Mouse (Mus musculus) cerebellum, adult 2 months (tissue): ENCODE measurements at regions not wholly inside any gene's neighbourhood (a gene's known extent, or its start where the extent isn't known, plus 50 kb on each side); places are given as distances from the start of the nearest gene placed in this dataset.

ENCODE experiments used
- CTCF ChIP-seq: fragments of 200-500 bp; IDR thresholded peaks from 2 replicates; pipeline ENCODE4 v1.5.1; 2011; ENCODE audit warnings: low read depth, mild to moderate bottlenecking, control low read depth, low read length, moderate library complexity, borderline replicate concordance; ENCODE audit not compliant: insufficient read depth
- POLR2A ChIP-seq: fragments of 200-500 bp; IDR thresholded peaks from 2 replicates; pipeline ENCODE4 v1.6.1; 2011; ENCODE audit warnings: low read length, control low read depth, borderline replicate concordance; ENCODE audit not compliant: insufficient read depth

GRCm38 (mm10) chr5:103365700-103366448, 59.1 kb upstream of the Ptpn13 start:
- TF ChIP-seq POLR2A, result no peak
- no peak for TF ChIP-seq CTCF
